Comparison of ENCODE assay signal across 9 mouse cellular contexts in the genomic region with DNA sequence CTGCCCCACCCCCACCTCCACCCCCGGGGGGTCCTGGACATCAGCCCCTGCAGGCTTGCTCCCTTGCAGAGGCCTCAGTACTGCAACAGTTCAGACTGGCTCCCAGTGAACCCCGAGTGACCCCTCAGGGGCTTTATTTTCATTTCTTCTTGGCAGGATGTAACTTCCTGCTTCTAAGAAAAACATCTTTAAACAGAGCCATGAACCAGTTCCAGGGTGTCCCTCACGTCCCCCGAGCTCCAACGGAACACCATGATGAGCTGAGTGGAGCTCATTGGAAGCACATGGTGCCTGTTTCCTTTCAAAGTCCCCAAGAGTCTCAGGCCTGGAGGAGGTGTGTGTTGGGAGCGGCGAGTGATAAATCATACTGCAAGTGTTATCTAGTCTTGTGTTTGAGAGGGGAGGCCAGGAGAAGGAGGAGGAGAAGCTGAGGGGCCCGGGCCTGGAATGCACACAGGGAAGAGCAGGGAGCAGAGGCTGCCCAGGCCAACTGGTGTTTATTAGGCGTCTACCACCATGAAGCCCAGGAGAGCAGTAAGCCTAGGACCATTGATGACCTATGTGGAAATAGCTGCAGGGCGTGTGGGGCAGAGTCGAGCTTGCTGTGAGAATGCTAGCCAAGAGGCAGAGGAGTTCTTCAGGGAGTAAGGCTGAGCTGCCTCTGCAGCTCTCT.
DNase-seq lines count a peak whose midpoint lies in the region; ATAC-seq lines count a peak whose summit lies in the region.
"Had no signal": no experiment of that assay in that cellular context is flagged by ENCODE, and none has a peak within 500 bp of the region (broad histone marks: within the 10 kb centered on the region; RNA-seq: fewer than 3 reads in every experiment).

No protein-coding gene starts in this region.

- no peaks in the 10 kb centered on the region for H3K27me3 ChIP-seq in hindbrain, embryonic 10.5 days (ENCODE audit: insufficient read depth, poor library complexity, severe bottlenecking)
- no peaks in the 10 kb centered on the region for H3K27me3 ChIP-seq in hindbrain, embryonic 13.5 days
- no peaks in the 10 kb centered on the region for H3K27me3 ChIP-seq in heart, embryonic 12.5 days (replicated peaks)
- H3K27me3 ChIP-seq in forebrain, embryonic 14.5 days (replicated peaks; ENCODE audit: control insufficient read depth, insufficient read depth, low read length), result no peaks in the 10 kb centered on the region
- H3K27me3 ChIP-seq in hindbrain, embryonic 14.5 days (ENCODE audit: control insufficient read depth, insufficient read depth, low read length), result no peaks in the 10 kb centered on the region
- H3K27me3 ChIP-seq: CH12.LX had no signal

- no peak overlapping the region for H3K4me2 ChIP-seq in hindbrain, embryonic 13.5 days
- no peak overlapping the region for H3K4me2 ChIP-seq in heart, embryonic 12.5 days
- H3K4me2 ChIP-seq in forebrain, embryonic 14.5 days (ENCODE audit: low read length), result no peak overlapping the region
- no peak overlapping the region for H3K4me2 ChIP-seq in hindbrain, embryonic 14.5 days (replicated peaks)

- H3K9ac ChIP-seq in hindbrain, embryonic 13.5 days, result no peak overlapping the region
- H3K9ac ChIP-seq in heart, embryonic 12.5 days, result no peak overlapping the region
- H3K9ac ChIP-seq in forebrain, embryonic 14.5 days (ENCODE audit: low read length), result no peak overlapping the region
- no peak overlapping the region for H3K9ac ChIP-seq in hindbrain, embryonic 14.5 days

- peaks cover 31% of the 10 kb centered on the region for H3K4me1 ChIP-seq in hindbrain, embryonic 10.5 days (replicated peaks)
- H3K4me1 ChIP-seq in hindbrain, embryonic 13.5 days (replicated peaks), result peaks cover 19% of the 10 kb centered on the region; the same call in 1 of the 2 replicates
- peaks cover 31% of the 10 kb centered on the region for H3K4me1 ChIP-seq in heart, embryonic 12.5 days (replicated peaks)
- no peaks in the 10 kb centered on the region for H3K4me1 ChIP-seq in forebrain, embryonic 14.5 days (ENCODE audit: control insufficient read depth, insufficient read depth, low read length)
- peaks cover 5% of the 10 kb centered on the region; the same call in 1 of the 2 replicates for H3K4me1 ChIP-seq in hindbrain, embryonic 14.5 days (replicated peaks; ENCODE audit: control insufficient read depth, insufficient read depth, low read length)

- H3K36me3 ChIP-seq in hindbrain, embryonic 10.5 days, result no peaks in the 10 kb centered on the region
- H3K36me3 ChIP-seq in hindbrain, embryonic 13.5 days, result no peaks in the 10 kb centered on the region
- H3K36me3 ChIP-seq in heart, embryonic 12.5 days, result no peaks in the 10 kb centered on the region
- no peaks in the 10 kb centered on the region for H3K36me3 ChIP-seq in forebrain, embryonic 14.5 days (ENCODE audit: control insufficient read depth, insufficient read depth, low read length)
- no peaks in the 10 kb centered on the region for H3K36me3 ChIP-seq in hindbrain, embryonic 14.5 days (replicated peaks; ENCODE audit: control insufficient read depth, insufficient read depth)

- no peak overlapping the region for H3K4me3 ChIP-seq in hindbrain, embryonic 10.5 days
- no peak overlapping the region for H3K4me3 ChIP-seq in hindbrain, embryonic 13.5 days
- no peak overlapping the region for H3K4me3 ChIP-seq in heart, embryonic 12.5 days
- no peak overlapping the region for H3K4me3 ChIP-seq in forebrain, embryonic 14.5 days (ENCODE audit: low read depth, low read length)
- H3K4me3 ChIP-seq in hindbrain, embryonic 14.5 days (replicated peaks; ENCODE audit: low read length), result no peak overlapping the region

- no peaks in the 10 kb centered on the region for H3K9me3 ChIP-seq in hindbrain, embryonic 10.5 days
- H3K9me3 ChIP-seq in hindbrain, embryonic 13.5 days, result no peaks in the 10 kb centered on the region
- H3K9me3 ChIP-seq in heart, embryonic 12.5 days (replicated peaks), result no peaks in the 10 kb centered on the region
- no peaks in the 10 kb centered on the region for H3K9me3 ChIP-seq in forebrain, embryonic 14.5 days (replicated peaks; ENCODE audit: control insufficient read depth, low read length)
- H3K9me3 ChIP-seq in hindbrain, embryonic 14.5 days (ENCODE audit: control insufficient read depth, low read length), result no peaks in the 10 kb centered on the region

- peak; percentile 20 for DNase-seq in hindbrain, embryonic 10.5 days (ENCODE audit: low spot score)
- peak; percentile 59 to 81 for DNase-seq in kidney, postnatal 25 days
- DNase-seq in mesoderm, embryonic 11.5 days (ENCODE audit: low read depth, low spot score), result peak; percentile 40
- DNase-seq in right cerebral cortex, adult 2 months (ENCODE audit: low spot score in 2 of 2), result no peak
- DNase-seq in forebrain, embryonic 14.5 days (ENCODE audit: low spot score), result no peak
- no peak for DNase-seq in hindbrain, embryonic 14.5 days (ENCODE audit: low spot score)

- WGBS in hindbrain, embryonic 10.5 days, result 63% methylated on average over 11 of the region's 11 CpGs
- 68% methylated on average over 11 of the region's 11 CpGs for WGBS in hindbrain, embryonic 13.5 days
- WGBS in heart, embryonic 12.5 days, result 23% methylated on average over 11 of the region's 11 CpGs
- 80% methylated on average over 11 of the region's 11 CpGs for WGBS in forebrain, embryonic 14.5 days
- WGBS in hindbrain, embryonic 14.5 days, result 74% methylated on average over 11 of the region's 11 CpGs

- peak overlapping the region; percentile 6 for H3K27ac ChIP-seq in hindbrain, embryonic 10.5 days
- H3K27ac ChIP-seq in hindbrain, embryonic 13.5 days, result no peak overlapping the region
- peak overlapping the region; percentile 49; the same call in 1 of the 2 replicates for H3K27ac ChIP-seq in heart, embryonic 12.5 days (ENCODE audit: poor library complexity, severe bottlenecking)
- no peak overlapping the region for H3K27ac ChIP-seq in forebrain, embryonic 14.5 days (ENCODE audit: low read depth, low read length)
- no peak overlapping the region for H3K27ac ChIP-seq in hindbrain, embryonic 14.5 days

- no peak for ATAC-seq in hindbrain, embryonic 13.5 days (ENCODE audit: low FRiP score)
- peak; percentile 78 for ATAC-seq in heart, embryonic 12.5 days (ENCODE audit: insufficient number of reproducible peaks, low FRiP score)
- ATAC-seq in forebrain, embryonic 14.5 days, result no peak
- no peak for ATAC-seq in hindbrain, embryonic 14.5 days (ENCODE audit: low FRiP score)

Comparison
In these comparisons a context has a peak if more than half of its experiments do, and no peak if none do; other contexts are left out.
1. DNase-seq: peak in hindbrain, embryonic 10.5 days (single experiment), kidney, postnatal 25 days (2 of 2) and mesoderm, embryonic 11.5 days (single experiment); none in right cerebral cortex, adult 2 months (0 of 2), forebrain, embryonic 14.5 days (single experiment) and hindbrain, embryonic 14.5 days (single experiment).
2. H3K27ac ChIP-seq: peak in hindbrain, embryonic 10.5 days (single experiment) and heart, embryonic 12.5 days (single experiment); none in hindbrain, embryonic 13.5 days (single experiment), forebrain, embryonic 14.5 days (single experiment) and hindbrain, embryonic 14.5 days (single experiment).